Comparison of ENCODE assay signal across 9 mouse cellular contexts in genomic region chr5:114859253-114859652, GRCm38 (mm10). TPM values are rescaled to one million over a fixed set of nuclear protein-coding genes. Genes with fewer than 3 reads are reported as not detected.
DNase-seq lines count a peak whose midpoint lies in the region; ATAC-seq and TF ChIP-seq lines count a peak whose summit lies in the region.
"Had no signal": no experiment of that assay in that cellular context is flagged by ENCODE, and none has a peak within 500 bp of the region (broad histone marks: within the 10 kb centered on the region; RNA-seq: fewer than 3 reads in every experiment).

No protein-coding gene starts in this region.

- no peak overlapping the region for H3K9ac ChIP-seq in heart, embryonic 14.5 days (ENCODE audit: low read length)
- H3K9ac ChIP-seq in liver, embryonic 11.5 days (ENCODE audit: low read depth, low read length), result no peak overlapping the region
- peak overlapping the region; percentile 53 for H3K9ac ChIP-seq in neural tube, embryonic 11.5 days (ENCODE audit: low read length)
- no peak overlapping the region for H3K9ac ChIP-seq in stomach, postnatal 0 days (ENCODE audit: low read length)

- H3ac ChIP-seq in C2C12 (ENCODE audit: control insufficient read depth, insufficient read length, low read depth), result no peak overlapping the region

- no peak for TF ChIP-seq EP300 in stomach, postnatal 0 days (optimal IDR thresholded peaks at IDR 0.05)

- ATAC-seq in erythroblast, adult 5-6 weeks (replicated peaks; ENCODE audit: low FRiP score, poor library complexity, severe bottlenecking), result 0 out of 2 replicates have a peak, but pooled peaks have one; percentile 60
- no peak for ATAC-seq in heart, embryonic 14.5 days (ENCODE audit: insufficient number of reproducible peaks, insufficient read depth, low FRiP score, low read depth)
- no peak for ATAC-seq in liver, embryonic 11.5 days (replicated peaks; ENCODE audit: low FRiP score)
- ATAC-seq in neural tube, embryonic 11.5 days (ENCODE audit: insufficient read depth, low FRiP score, low TSS enrichment), result no peak
- peak; percentile 66 for ATAC-seq in stomach, postnatal 0 days (ENCODE audit: low FRiP score, low TSS enrichment)

- no peak for TF ChIP-seq POLR2A in bone marrow macrophage, adult 2 months (IDR thresholded peaks at IDR 0.05; ENCODE audit: borderline replicate concordance, low read depth, low read length)

- H3K27me3 ChIP-seq in C2C12 (ENCODE audit: control insufficient read depth, insufficient read depth, insufficient read length), result peaks cover 15% of the 10 kb centered on the region
- H3K27me3 ChIP-seq in heart, embryonic 14.5 days (ENCODE audit: control insufficient read depth, insufficient read depth, low read length), result peaks cover 13% of the 10 kb centered on the region
- peaks cover 10% of the 10 kb centered on the region for H3K27me3 ChIP-seq in liver, embryonic 11.5 days (replicated peaks; ENCODE audit: control insufficient read depth, insufficient read depth, low read length)
- H3K27me3 ChIP-seq in neural tube, embryonic 11.5 days (ENCODE audit: control insufficient read depth, insufficient read depth, low read length), result no peaks in the 10 kb centered on the region
- H3K27me3 ChIP-seq in stomach, postnatal 0 days (ENCODE audit: control insufficient read depth, insufficient read depth, low read length), result peaks cover 3% of the 10 kb centered on the region; the same call in 1 of the 2 replicates

- H3K79me3 ChIP-seq in C2C12 (ENCODE audit: low read depth), result no peaks in the 10 kb centered on the region

- H3K4me3 ChIP-seq in C2C12 (ENCODE audit: insufficient read depth, poor library complexity, severe bottlenecking), result no peak overlapping the region
- H3K4me3 ChIP-seq in bone marrow macrophage, adult 2 months (ENCODE audit: insufficient read depth, low read length), result no peak overlapping the region
- peak overlapping the region; percentile 13 to 28; a peak in 2 of 4 replicates for H3K4me3 ChIP-seq in heart, embryonic 14.5 days (ENCODE audit: control insufficient read depth in 1 of 2, insufficient read depth in 1 of 2, low read depth in 1 of 2, low read length in 2 of 2)
- H3K4me3 ChIP-seq in liver, embryonic 11.5 days (ENCODE audit: low read depth, low read length), result no peak overlapping the region
- H3K4me3 ChIP-seq in neural tube, embryonic 11.5 days (ENCODE audit: low read depth, low read length), result peak overlapping the region; percentile 27
- H3K4me3 ChIP-seq in stomach, postnatal 0 days (ENCODE audit: low read depth, low read length), result peak overlapping the region; percentile 15; the same call in 1 of the 2 replicates
- H3K4me3 ChIP-seq: erythroblast, embryonic 14.5 days had no signal

- no peaks in the 10 kb centered on the region for H3K79me2 ChIP-seq in C2C12 (ENCODE audit: control insufficient read depth, insufficient read depth)

- 4% methylated on average over 18 of the region's 18 CpGs for WGBS in heart, embryonic 14.5 days
- 7% methylated on average over 18 of the region's 18 CpGs for WGBS in liver, embryonic 11.5 days
- WGBS in neural tube, embryonic 11.5 days, result 7% methylated on average over 18 of the region's 18 CpGs
- WGBS in stomach, postnatal 0 days, result 3% methylated on average over 18 of the region's 18 CpGs

- peaks cover 22% of the 10 kb centered on the region for H3K4me1 ChIP-seq in bone marrow macrophage, adult 2 months (ENCODE audit: control insufficient read depth, insufficient read depth, low read length)
- H3K4me1 ChIP-seq in heart, embryonic 14.5 days (ENCODE audit: control insufficient read depth in 2 of 2, insufficient read depth in 2 of 2, low read length in 2 of 2), result no peaks in the 10 kb centered on the region
- no peaks in the 10 kb centered on the region for H3K4me1 ChIP-seq in liver, embryonic 11.5 days (replicated peaks; ENCODE audit: control insufficient read depth, insufficient read depth, low read length)
- no peaks in the 10 kb centered on the region for H3K4me1 ChIP-seq in neural tube, embryonic 11.5 days (ENCODE audit: control insufficient read depth, insufficient read depth, low read length)
- no peaks in the 10 kb centered on the region for H3K4me1 ChIP-seq in stomach, postnatal 0 days (replicated peaks; ENCODE audit: control insufficient read depth, insufficient read depth)

- TF ChIP-seq CTCF in C2C12 (IDR thresholded peaks at IDR 0.05; ENCODE audit: control insufficient read depth, insufficient read depth, insufficient read length), result peak; percentile 74
- peak; percentile 78 for TF ChIP-seq CTCF in bone marrow macrophage, adult 2 months (IDR thresholded peaks at IDR 0.05; ENCODE audit: low read depth, low read length)
- TF ChIP-seq CTCF in stomach, postnatal 0 days (IDR thresholded peaks at IDR 0.05; ENCODE audit: low read depth), result peak; percentile 91

- DNase-seq in kidney, postnatal 10 days, result peak; percentile 83
- peak; percentile 64 for DNase-seq in liver, embryonic 11.5 days (ENCODE audit: low spot score)
- DNase-seq in neural tube, embryonic 11.5 days (ENCODE audit: low spot score), result peak; percentile 88
- DNase-seq in stomach, postnatal 0 days (ENCODE audit: low spot score), result peak; percentile 83

- peak overlapping the region; percentile 60 for H3K4me2 ChIP-seq in heart, embryonic 14.5 days (ENCODE audit: low read length)
- H3K4me2 ChIP-seq in liver, embryonic 11.5 days, result peak overlapping the region; percentile 46
- H3K4me2 ChIP-seq in neural tube, embryonic 11.5 days (ENCODE audit: low read depth), result peak overlapping the region; percentile 53
- peak overlapping the region; percentile 44 for H3K4me2 ChIP-seq in stomach, postnatal 0 days (replicated peaks; ENCODE audit: low read depth)

- no peak overlapping the region for H3K27ac ChIP-seq in bone marrow macrophage, adult 2 months (ENCODE audit: insufficient read depth, low read depth, low read length)
- H3K27ac ChIP-seq in heart, embryonic 14.5 days (replicated peaks in 1 of 2; ENCODE audit: control insufficient read depth in 1 of 2, insufficient read depth in 1 of 2, low read depth in 2 of 2, low read length in 2 of 2), result no peak overlapping the region
- no peak overlapping the region for H3K27ac ChIP-seq in liver, embryonic 11.5 days (ENCODE audit: low read depth, low read length)
- H3K27ac ChIP-seq in neural tube, embryonic 11.5 days (ENCODE audit: low read depth, low read length), result no peak overlapping the region
- no peak overlapping the region for H3K27ac ChIP-seq in stomach, postnatal 0 days (replicated peaks)

- no peaks in the 10 kb centered on the region for H3K9me3 ChIP-seq in heart, embryonic 14.5 days (ENCODE audit: control insufficient read depth, low read length)
- no peaks in the 10 kb centered on the region for H3K9me3 ChIP-seq in liver, embryonic 11.5 days (ENCODE audit: control insufficient read depth, low read length)
- H3K9me3 ChIP-seq in neural tube, embryonic 11.5 days (ENCODE audit: control insufficient read depth, low read length), result no peaks in the 10 kb centered on the region
- no peaks in the 10 kb centered on the region for H3K9me3 ChIP-seq in stomach, postnatal 0 days (ENCODE audit: control insufficient read depth, low read length)

- no peaks in the 10 kb centered on the region for H3K36me3 ChIP-seq in C2C12 (ENCODE audit: control insufficient read depth, insufficient read depth)
- no peaks in the 10 kb centered on the region for H3K36me3 ChIP-seq in heart, embryonic 14.5 days (ENCODE audit: control insufficient read depth, insufficient read depth, low read length)
- H3K36me3 ChIP-seq in liver, embryonic 11.5 days (ENCODE audit: control insufficient read depth, insufficient read depth, low read length), result no peaks in the 10 kb centered on the region
- no peaks in the 10 kb centered on the region for H3K36me3 ChIP-seq in neural tube, embryonic 11.5 days (ENCODE audit: control insufficient read depth, insufficient read depth, low read length)
- no peaks in the 10 kb centered on the region for H3K36me3 ChIP-seq in stomach, postnatal 0 days (ENCODE audit: control insufficient read depth, insufficient read depth, low read length)

RNA-seq across cellular contexts. Expression of gene Gm9936, which starts 0.8 kb away (rescaled TPM):
- not detected for polyA plus RNA-seq in C2C12 (2012; fragmentation: generic; extraction: Trizol)
- polyA plus RNA-seq in bone marrow macrophage, adult 2 months (2012; ENCODE audit: insufficient read depth, insufficient read length, missing spikeins), result not detected in 2 replicates
- not detected in 2 replicates for total RNA-seq in erythroblast, adult 5-6 weeks (2015; ENCODE audit: low replicate concordance)
- not detected in 2 replicates for total RNA-seq in erythroblast, adult 5-6 weeks (2017; ENCODE audit: low replicate concordance)
- not detected in 2 replicates for polyA plus RNA-seq in heart, embryonic 14.5 days (2014; fragmentation: Nextera tagmentation; extraction: Ambion mirVana)
- 0.12 TPM in 1 of 2 replicates, not detected in the other for polyA plus RNA-seq in liver, embryonic 11.5 days (2014; fragmentation: Nextera tagmentation; extraction: Ambion mirVana)
- polyA plus RNA-seq in neural tube, embryonic 11.5 days (2014; fragmentation: Nextera tagmentation; extraction: Ambion mirVana), result 0.39 and 0.54 TPM in 2 replicates
- polyA plus RNA-seq in stomach, postnatal 0 days (2015; fragmentation: Nextera tagmentation; extraction: Ambion mirVana), result 0.06 and 0.15 TPM in 2 replicates
- polyA plus RNA-seq: erythroblast, embryonic 14.5 days had no signal

RNA-seq across cellular contexts. Expression of gene 4930519G04Rik, which starts 5.8 kb away (rescaled TPM):
- not detected for polyA plus RNA-seq in C2C12 (2012; fragmentation: generic; extraction: Trizol)
- not detected in 2 replicates for polyA plus RNA-seq in bone marrow macrophage, adult 2 months (2012; ENCODE audit: insufficient read depth, insufficient read length, missing spikeins)
- not detected in 2 replicates for total RNA-seq in erythroblast, adult 5-6 weeks (2015; ENCODE audit: low replicate concordance)
- total RNA-seq in erythroblast, adult 5-6 weeks (2017; ENCODE audit: low replicate concordance), result not detected in 2 replicates
- polyA plus RNA-seq in heart, embryonic 14.5 days (2014; fragmentation: Nextera tagmentation; extraction: Ambion mirVana), result not detected in 2 replicates
- not detected in 2 replicates for polyA plus RNA-seq in liver, embryonic 11.5 days (2014; fragmentation: Nextera tagmentation; extraction: Ambion mirVana)
- not detected in 2 replicates for polyA plus RNA-seq in neural tube, embryonic 11.5 days (2014; fragmentation: Nextera tagmentation; extraction: Ambion mirVana)
- polyA plus RNA-seq in stomach, postnatal 0 days (2015; fragmentation: Nextera tagmentation; extraction: Ambion mirVana), result 0.05 TPM in 1 of 2 replicates, not detected in the other

RNA-seq across cellular contexts. Expression of gene 1500011B03Rik, which starts 36.0 kb away (rescaled TPM):
- polyA plus RNA-seq in C2C12 (2012; fragmentation: generic; extraction: Trizol), result 34.7 TPM
- 32.9 and 35.7 TPM in 2 replicates for polyA plus RNA-seq in bone marrow macrophage, adult 2 months (2012; ENCODE audit: insufficient read depth, insufficient read length, missing spikeins)
- 16.7 and 24.8 TPM in 2 replicates for total RNA-seq in erythroblast, adult 5-6 weeks (2015; ENCODE audit: low replicate concordance)
- total RNA-seq in erythroblast, adult 5-6 weeks (2017; ENCODE audit: low replicate concordance), result 2.4 and 10.7 TPM in 2 replicates
- 52.5 and 58.7 TPM in 2 replicates for polyA plus RNA-seq in heart, embryonic 14.5 days (2014; fragmentation: Nextera tagmentation; extraction: Ambion mirVana)
- polyA plus RNA-seq in liver, embryonic 11.5 days (2014; fragmentation: Nextera tagmentation; extraction: Ambion mirVana), result 70.3 and 75.6 TPM in 2 replicates
- polyA plus RNA-seq in neural tube, embryonic 11.5 days (2014; fragmentation: Nextera tagmentation; extraction: Ambion mirVana), result 162 TPM in 2 replicates
- polyA plus RNA-seq in stomach, postnatal 0 days (2015; fragmentation: Nextera tagmentation; extraction: Ambion mirVana), result 110 and 118 TPM in 2 replicates

RNA-seq across cellular contexts. Expression of gene Oasl2, which starts 37.5 kb away (rescaled TPM):
- polyA plus RNA-seq in C2C12 (2012; fragmentation: generic; extraction: Trizol), result 0.40 TPM
- 359 and 380 TPM in 2 replicates for polyA plus RNA-seq in bone marrow macrophage, adult 2 months (2012; ENCODE audit: insufficient read depth, insufficient read length, missing spikeins)
- total RNA-seq in erythroblast, adult 5-6 weeks (2015; ENCODE audit: low replicate concordance), result 95.3 and 131 TPM in 2 replicates
- total RNA-seq in erythroblast, adult 5-6 weeks (2017; ENCODE audit: low replicate concordance), result 94.0 and 102 TPM in 2 replicates
- 5.3 and 6.5 TPM in 2 replicates for polyA plus RNA-seq in heart, embryonic 14.5 days (2014; fragmentation: Nextera tagmentation; extraction: Ambion mirVana)
- 4.1 and 4.4 TPM in 2 replicates for polyA plus RNA-seq in liver, embryonic 11.5 days (2014; fragmentation: Nextera tagmentation; extraction: Ambion mirVana)
- 0.81 and 1.8 TPM in 2 replicates for polyA plus RNA-seq in neural tube, embryonic 11.5 days (2014; fragmentation: Nextera tagmentation; extraction: Ambion mirVana)
- polyA plus RNA-seq in stomach, postnatal 0 days (2015; fragmentation: Nextera tagmentation; extraction: Ambion mirVana), result 20.1 and 22.3 TPM in 2 replicates

Comparison
In these comparisons a context has a peak if more than half of its experiments do, and no peak if none do; other contexts are left out.
1. H3K4me3 ChIP-seq: peak in heart, embryonic 14.5 days (2 of 2), neural tube, embryonic 11.5 days (single experiment) and stomach, postnatal 0 days (single experiment); none in C2C12 (single experiment), bone marrow macrophage, adult 2 months (single experiment) and liver, embryonic 11.5 days (single experiment).
2. ATAC-seq: peak in erythroblast, adult 5-6 weeks (single experiment) and stomach, postnatal 0 days (single experiment); none in heart, embryonic 14.5 days (single experiment), liver, embryonic 11.5 days (single experiment) and neural tube, embryonic 11.5 days (single experiment).
3. Peak in every context shown above with its lines, with median percentiles within 50 percentile points of each other: CTCF ChIP-seq, H3K4me2 ChIP-seq and DNase-seq.